Mouse (Mus musculus) testis, adult 2 months (tissue): ENCODE results near the gene Mcoln3.

ENCODE experiments used
- CTCF ChIP-seq: fragments of 200-500 bp; IDR thresholded peaks from 2 replicates; pipeline ENCODE4 v1.5.1; 2012; ENCODE audit warnings: low read depth, mild to moderate bottlenecking, inconsistent platforms, low read length, moderate library complexity; ENCODE audit not compliant: control insufficient read depth, insufficient read depth, insufficient replicate concordance
- POLR2A ChIP-seq: fragments of 200-500 bp; IDR thresholded peaks from 2 replicates; pipeline ENCODE4 v1.6.1; 2012; ENCODE audit warnings: low read depth, mild to moderate bottlenecking, inconsistent platforms, low read length, moderate library complexity; ENCODE audit not compliant: control insufficient read depth

DNA sequence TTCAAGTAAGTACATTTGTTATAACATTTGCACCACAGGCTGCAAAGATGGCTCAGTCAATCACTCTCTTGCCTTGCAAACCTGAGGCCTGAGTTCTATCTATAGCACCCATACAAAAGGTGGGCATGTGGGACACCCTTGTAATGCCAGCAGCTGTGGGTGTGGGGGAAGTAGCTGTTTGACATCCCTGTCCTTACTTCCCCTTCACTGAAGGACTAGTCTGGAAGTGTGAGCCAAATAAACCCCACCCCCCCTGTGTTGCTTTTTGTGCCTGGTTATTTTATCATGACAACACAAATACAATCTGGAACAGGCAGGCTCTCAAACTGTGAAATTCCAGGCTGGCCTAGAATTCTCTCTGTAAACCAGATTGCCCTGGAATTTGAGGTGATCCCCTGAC lies 17.3 kb upstream of the Mcoln3 start:
- TF ChIP-seq CTCF, result no peak
- TF ChIP-seq POLR2A, result no peak
